Mouse (Mus musculus): ENCODE data around the gene Efna2. TPM values are rescaled to one million over a fixed set of nuclear protein-coding genes. Genes with fewer than 3 reads are reported as not detected.
"Not testable (repeated sequence)": the region's sequence is repeated elsewhere in the genome, so short reads cannot be mapped to it uniquely, and the experiment has no call there.

Efna2 gene
- polyA plus RNA-seq, 1 experiment from 2014 or later, result 41.9 TPM

GRCm38 (mm10) chr10:80163721-80164120, 15.6 kb upstream of the Efna2 start:
- Histone ChIP-seq H3K9ac (replicated peaks; ENCODE audit: low read length) (peak overlapping the region; percentile 57; the same call in 1 of the 2 replicates), H3K4me3 (replicated peaks; ENCODE audit: low read depth, low read length) (no peak overlapping the region), H3K4me1 (ENCODE audit: control insufficient read depth, insufficient read depth, low read length) (peaks cover 42% of the 10 kb centered on the region), H3K27me3 (ENCODE audit: control insufficient read depth, insufficient read depth, low read length) (no peaks in the 10 kb centered on the region), H3K4me2 (ENCODE audit: low read length) (peak overlapping the region; percentile 81), H3K27ac (replicated peaks; ENCODE audit: low read depth, low read length) (no peak overlapping the region), H3K9me3 (ENCODE audit: control insufficient read depth, low read length) (no peaks in the 10 kb centered on the region), H3K36me3 (ENCODE audit: control insufficient read depth, insufficient read depth, low read length) (peaks cover 1% of the 10 kb centered on the region; the same call in 1 of the 2 replicates)
- DNase-seq, result no peak
- WGBS, result 76% methylated on average over 8 of the region's 8 CpGs
- ATAC-seq (ENCODE audit: low FRiP score, low TSS enrichment), result no peak

GRCm38 (mm10) chr10:80164161-80164997, 14.9 kb upstream of the Efna2 start:
- H3K36me3 ChIP-seq (ENCODE audit: control insufficient read depth, insufficient read depth, low read length), result no peaks in the 10 kb centered on the region
- no peaks in the 10 kb centered on the region for H3K9me3 ChIP-seq (ENCODE audit: control insufficient read depth, low read length)
- WGBS, result 10% methylated on average over 44 of the region's 44 CpGs
- no peaks in the 10 kb centered on the region for H3K27me3 ChIP-seq (ENCODE audit: control insufficient read depth, insufficient read depth, low read length)
- H3K4me2 ChIP-seq (ENCODE audit: low read length), result peak overlapping the region; percentile 81
- DNase-seq (no peak), ATAC-seq (ENCODE audit: low FRiP score, low TSS enrichment) (peak; percentile 4; the same call in 1 of the 2 replicates)
- peaks cover 41% of the 10 kb centered on the region for H3K4me1 ChIP-seq (ENCODE audit: control insufficient read depth, insufficient read depth, low read length)
- H3K27ac ChIP-seq (replicated peaks; ENCODE audit: low read depth, low read length), result peak overlapping the region; percentile 77
- H3K9ac ChIP-seq (replicated peaks; ENCODE audit: low read length), result peak overlapping the region; percentile 57
- peak overlapping the region; percentile 33 for H3K4me3 ChIP-seq (replicated peaks; ENCODE audit: low read depth, low read length)

- Histone ChIP-seq H3K9ac (replicated peaks; ENCODE audit: low read length) (peak overlapping the region; percentile 57), H3K27me3 (ENCODE audit: control insufficient read depth, insufficient read depth, low read length) (no peaks in the 10 kb centered on the region), H3K4me2 (ENCODE audit: low read length) (peak overlapping the region; percentile 81), H3K9me3 (ENCODE audit: control insufficient read depth, low read length) (no peaks in the 10 kb centered on the region), H3K4me1 (ENCODE audit: control insufficient read depth, insufficient read depth, low read length) (peaks cover 39% of the 10 kb centered on the region), H3K4me3 (replicated peaks; ENCODE audit: low read depth, low read length) (peak overlapping the region; percentile 33), H3K36me3 (ENCODE audit: control insufficient read depth, insufficient read depth, low read length) (peaks cover 4% of the 10 kb centered on the region), H3K27ac (replicated peaks; ENCODE audit: low read depth, low read length) (peak overlapping the region; percentile 77)
- DNase-seq (peak; percentile 97), ATAC-seq (ENCODE audit: low FRiP score, low TSS enrichment) (peak; percentile 53)
- under 1% methylated on average over 17 of the region's 17 CpGs for WGBS
Measured at GRCm38 (mm10) chr10:80164998-80165344, 14.3 kb upstream of the Efna2 start.

- no peaks in the 10 kb centered on the region for H3K27me3 ChIP-seq (ENCODE audit: control insufficient read depth, insufficient read depth, low read length)
- peak within 1 kb of the TSS; percentile 83 for H3K27ac ChIP-seq (replicated peaks; ENCODE audit: low read depth, low read length)
- peak within 1 kb of the TSS; percentile 33 for H3K4me3 ChIP-seq (replicated peaks; ENCODE audit: low read depth, low read length)
- ATAC-seq (ENCODE audit: low FRiP score, low TSS enrichment) (no peak), DNase-seq (no peak)
- H3K36me3 ChIP-seq (ENCODE audit: control insufficient read depth, insufficient read depth, low read length), result peaks cover 10% of the 10 kb centered on the region
- H3K4me2 ChIP-seq (ENCODE audit: low read length), result peak within 1 kb of the TSS; percentile 81
- peaks cover 33% of the 10 kb centered on the region for H3K4me1 ChIP-seq (ENCODE audit: control insufficient read depth, insufficient read depth, low read length)
- no peaks in the 10 kb centered on the region for H3K9me3 ChIP-seq (ENCODE audit: control insufficient read depth, low read length)
- WGBS, result 14% methylated on average over 20 of the region's 20 CpGs
- peak within 1 kb of the TSS; percentile 57 for H3K9ac ChIP-seq (replicated peaks; ENCODE audit: low read length)
Measured at GRCm38 (mm10) chr10:80165392-80166128, 13.7 kb upstream of the Efna2 start, which contains the start of gene Cirbp. Gene Cirbp, plus strand, starts transcription at chr10:80165985.

- not testable (repeated sequence) for H3K9me3 ChIP-seq (ENCODE audit: control insufficient read depth, low read length); ATAC-seq (ENCODE audit: low FRiP score, low TSS enrichment); H3K27me3 ChIP-seq (ENCODE audit: control insufficient read depth, insufficient read depth, low read length); DNase-seq
- Histone ChIP-seq H3K36me3 (ENCODE audit: control insufficient read depth, insufficient read depth, low read length) (peaks cover 15% of the 10 kb centered on the region), H3K4me3 (replicated peaks; ENCODE audit: low read depth, low read length) (peak overlapping the region; percentile 13), H3K9ac (replicated peaks; ENCODE audit: low read length) (peak overlapping the region; percentile 27; the same call in 1 of the 2 replicates), H3K27ac (replicated peaks; ENCODE audit: low read depth, low read length) (peak overlapping the region; percentile 83), H3K4me1 (ENCODE audit: control insufficient read depth, insufficient read depth, low read length) (peaks cover 28% of the 10 kb centered on the region), H3K4me2 (ENCODE audit: low read length) (peak overlapping the region; percentile 81)
- WGBS, result 86% methylated on average over 4 of the region's 4 CpGs
Measured at GRCm38 (mm10) chr10:80166136-80166535, 13.1 kb upstream of the Efna2 start.

- Histone ChIP-seq H3K9ac (replicated peaks; ENCODE audit: low read length) (peak overlapping the region; percentile 99), H3K27ac (replicated peaks; ENCODE audit: low read depth, low read length) (peak overlapping the region; percentile 99), H3K9me3 (ENCODE audit: control insufficient read depth, low read length) (no peaks in the 10 kb centered on the region), H3K4me2 (ENCODE audit: low read length) (peak overlapping the region; percentile 95), H3K4me3 (replicated peaks; ENCODE audit: low read depth, low read length) (peak overlapping the region; percentile 97), H3K36me3 (ENCODE audit: control insufficient read depth, insufficient read depth, low read length) (peaks cover 29% of the 10 kb centered on the region), H3K27me3 (ENCODE audit: control insufficient read depth, insufficient read depth, low read length) (no peaks in the 10 kb centered on the region), H3K4me1 (ENCODE audit: control insufficient read depth, insufficient read depth, low read length) (peaks cover 31% of the 10 kb centered on the region)
- DNase-seq (peak; percentile 99), ATAC-seq (ENCODE audit: low FRiP score, low TSS enrichment) (peak; percentile 93)
- under 1% methylated on average over 55 of the region's 55 CpGs for WGBS
Measured at GRCm38 (mm10) chr10:80167460-80168037, 11.7 kb upstream of the Efna2 start.

- WGBS, result under 1% methylated on average over 48 of the region's 48 CpGs
Measured at GRCm38 (mm10) chr10:80168038-80168661, 11.1 kb upstream of the Efna2 start.

GRCm38 (mm10) chr10:80169070-80169469, 10.2 kb upstream of the Efna2 start:
- no peak for DNase-seq

More at GRCm38 (mm10) chr10:80168038-80168661, 11.1 kb upstream of the Efna2 start:
- Histone ChIP-seq H3K36me3 (ENCODE audit: control insufficient read depth, insufficient read depth, low read length) (peaks cover 32% of the 10 kb centered on the region), H3K9ac (replicated peaks; ENCODE audit: low read length) (peak overlapping the region; percentile 99), H3K9me3 (ENCODE audit: control insufficient read depth, low read length) (no peaks in the 10 kb centered on the region), H3K27ac (replicated peaks; ENCODE audit: low read depth, low read length) (peak overlapping the region; percentile 99), H3K27me3 (ENCODE audit: control insufficient read depth, insufficient read depth, low read length) (no peaks in the 10 kb centered on the region), H3K4me3 (replicated peaks; ENCODE audit: low read depth, low read length) (peak overlapping the region; percentile 97), H3K4me1 (ENCODE audit: control insufficient read depth, insufficient read depth, low read length) (peaks cover 31% of the 10 kb centered on the region), H3K4me2 (ENCODE audit: low read length) (peak overlapping the region; percentile 95)
- DNase-seq, result peak; percentile 96
- ATAC-seq (ENCODE audit: low FRiP score, low TSS enrichment), result peak; percentile 38

More at GRCm38 (mm10) chr10:80169070-80169469, 10.2 kb upstream of the Efna2 start:
- H3K4me2 ChIP-seq (ENCODE audit: low read length), result peak overlapping the region; percentile 95
- WGBS, result 55% methylated on average over 1 of the region's 1 CpGs
- H3K4me1 ChIP-seq (ENCODE audit: control insufficient read depth, insufficient read depth, low read length), result peaks cover 29% of the 10 kb centered on the region
- no peak overlapping the region for H3K27ac ChIP-seq (replicated peaks; ENCODE audit: low read depth, low read length)
- peaks cover 32% of the 10 kb centered on the region for H3K36me3 ChIP-seq (ENCODE audit: control insufficient read depth, insufficient read depth, low read length)
- no peaks in the 10 kb centered on the region for H3K27me3 ChIP-seq (ENCODE audit: control insufficient read depth, insufficient read depth, low read length)
- H3K9ac ChIP-seq (replicated peaks; ENCODE audit: low read length), result peak overlapping the region; percentile 99; the same call in 1 of the 2 replicates
- no peaks in the 10 kb centered on the region for H3K9me3 ChIP-seq (ENCODE audit: control insufficient read depth, low read length)
- ATAC-seq (ENCODE audit: low FRiP score, low TSS enrichment), result no peak
- H3K4me3 ChIP-seq (replicated peaks; ENCODE audit: low read depth, low read length), result peak overlapping the region; percentile 97

Data from midbrain, embryonic 14.5 days (tissue).